Mouse (Mus musculus) heart, embryonic 11.5 days (tissue): Measurements from ENCODE around the gene Auh. TPM values are rescaled to one million over a fixed set of nuclear protein-coding genes. Genes with fewer than 3 reads are reported as not detected.

ENCODE experiments used
- ATAC-seq: fragments of 200-750 bp; cut with Nextera tagmentation; replicated peaks from 2 replicates; pipeline ENCODE4 v1.8.0; 2017; ENCODE audit warnings: moderate library complexity; ENCODE audit not compliant: insufficient number of reproducible peaks, low FRiP score, low TSS enrichment
- H3K27ac ChIP-seq: fragments of 300-500 bp; sonication (generic); 2 replicates; pipeline ENCODE4 v1.5.1; 2014; ENCODE audit warnings: mild to moderate bottlenecking, low read depth, low read length
- H3K27me3 ChIP-seq: fragments of 300-500 bp; sonication (generic); 2 replicates; pipeline ENCODE4 v1.6.1; 2014; ENCODE audit warnings: mild to moderate bottlenecking, low read length, mixed read lengths; ENCODE audit not compliant: control insufficient read depth, insufficient read depth
- H3K36me3 ChIP-seq: fragments of 300-500 bp; sonication (generic); 2 replicates; pipeline ENCODE4 v1.6.1; 2014; ENCODE audit warnings: mild to moderate bottlenecking, low read length, moderate library complexity, mixed read lengths; ENCODE audit not compliant: control insufficient read depth, insufficient read depth
- H3K4me1 ChIP-seq: fragments of 300-500 bp; sonication (generic); 2 replicates; pipeline ENCODE4 v1.6.1; 2014; ENCODE audit warnings: low read length; ENCODE audit not compliant: control insufficient read depth, insufficient read depth
- H3K4me2 ChIP-seq: fragments of 300-500 bp; sonication (generic); 2 replicates; pipeline ENCODE4 v1.6.1; 2014; ENCODE audit warnings: mild to moderate bottlenecking, moderate library complexity
- H3K4me3 ChIP-seq: fragments of 300-500 bp; sonication (generic); 2 replicates; pipeline ENCODE4 v1.5.1; 2014; ENCODE audit warnings: low read depth, low read length
- H3K9ac ChIP-seq: fragments of 300-500 bp; sonication (generic); 2 replicates; pipeline ENCODE4 v1.6.1; 2014; ENCODE audit warnings: mild to moderate bottlenecking, low read depth, low read length, moderate library complexity
- H3K9me3 ChIP-seq: fragments of 300-500 bp; sonication (generic); replicated peaks from 2 replicates; pipeline ENCODE4 v1.6.1; 2016; ENCODE audit warnings: low read length; ENCODE audit not compliant: control insufficient read depth
- WGBS: fragments of 180-500 bp; shearing (Covaris S2); extraction: QIAGEN DNeasy Blood & Tissue Kit; methylation state at CpG from one replicate; pipeline ENCODE4 v1.1.7; 2014; ENCODE audit not compliant: insufficient replicate concordance; 5-methylcytosine and 5-hydroxymethylcytosine counted together
- polyA plus RNA-seq: library from polyadenylated mRNA; unstranded; fragments of >200 nt; fragmentation: Nextera tagmentation; extraction: Ambion mirVana; gene quantifications from 2 replicates; pipeline ENCODE4 v1.2.1, GENCODE M21; 2014

Auh gene
- polyA plus RNA-seq, 1 experiment from 2014 or later, result 47.7 TPM

DNA sequence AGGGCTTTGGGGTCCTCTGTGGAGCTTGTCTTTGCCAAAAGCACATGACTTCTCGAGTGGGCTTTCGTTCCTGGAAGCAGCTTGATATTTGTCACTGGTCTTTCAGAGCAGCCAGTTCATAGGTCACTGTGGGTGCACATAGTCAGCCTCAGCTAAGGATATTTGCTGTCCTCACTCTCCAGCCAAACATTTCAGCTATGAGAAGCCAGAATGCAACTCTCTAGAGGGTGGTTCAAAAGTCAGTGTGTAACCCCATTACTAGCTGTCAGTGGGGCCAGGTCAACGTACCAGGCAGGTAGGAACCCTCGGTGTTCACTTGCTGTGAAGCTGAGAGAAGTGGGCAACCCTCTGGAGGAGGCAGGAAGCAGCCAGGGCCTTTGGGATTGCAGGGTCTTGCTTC, 109.6 kb downstream of the Auh start:
- Histone ChIP-seq H3K4me3 (no peak overlapping the region), H3K27ac (no peak overlapping the region), H3K4me1 (peaks cover 47% of the 10 kb centered on the region), H3K9ac (no peak overlapping the region), H3K4me2 (no peak overlapping the region), H3K27me3 (no peaks in the 10 kb centered on the region), H3K36me3 (no peaks in the 10 kb centered on the region), H3K9me3 (no peaks in the 10 kb centered on the region)
- WGBS, result 78% methylated on average over 4 of the region's 4 CpGs
- no peak for ATAC-seq

GRCm38 (mm10) chr13:52818760-52819159, 110.7 kb downstream of the Auh start:
- Histone ChIP-seq H3K4me1 (peaks cover 43% of the 10 kb centered on the region), H3K4me2 (peak overlapping the region; percentile 30; the same call in 1 of the 2 replicates), H3K9me3 (no peaks in the 10 kb centered on the region)

GRCm38 (mm10) chr13:52817991-52818491, 111.4 kb downstream of the Auh start:
- no peak for ATAC-seq
- H3K4me3 ChIP-seq, result no peak overlapping the region
- H3K9ac ChIP-seq, result 0 out of 2 replicates have a peak overlapping the region, but pooled peaks have one; percentile 16
- peak overlapping the region; percentile 77 for H3K27ac ChIP-seq
- WGBS, result 33% methylated on average over 6 of the region's 6 CpGs
- no peaks in the 10 kb centered on the region for H3K36me3 ChIP-seq
- H3K4me2 ChIP-seq, result peak overlapping the region; percentile 30
- H3K27me3 ChIP-seq, result no peaks in the 10 kb centered on the region
- peaks cover 46% of the 10 kb centered on the region for H3K4me1 ChIP-seq
- no peaks in the 10 kb centered on the region for H3K9me3 ChIP-seq

More at GRCm38 (mm10) chr13:52818760-52819159, 110.7 kb downstream of the Auh start:
- 13% methylated on average over 3 of the region's 3 CpGs for WGBS
- peak overlapping the region; percentile 17; the same call in 1 of the 2 replicates for H3K9ac ChIP-seq
- no peak for ATAC-seq
- H3K27me3 ChIP-seq, result no peaks in the 10 kb centered on the region
- no peaks in the 10 kb centered on the region for H3K36me3 ChIP-seq
- peak overlapping the region; percentile 77 for H3K27ac ChIP-seq
- no peak overlapping the region for H3K4me3 ChIP-seq

- H3K27ac ChIP-seq, result no peak overlapping the region
- H3K36me3 ChIP-seq, result no peaks in the 10 kb centered on the region
- H3K9ac ChIP-seq, result no peak overlapping the region
- no peaks in the 10 kb centered on the region for H3K27me3 ChIP-seq
- no peak overlapping the region for H3K4me3 ChIP-seq
- 64% methylated on average over 3 of the region's 3 CpGs for WGBS
- H3K4me1 ChIP-seq, result peaks cover 15% of the 10 kb centered on the region
- ATAC-seq, result no peak
- H3K4me2 ChIP-seq, result no peak overlapping the region
- no peaks in the 10 kb centered on the region for H3K9me3 ChIP-seq
These were observed 115.7 kb downstream of the Auh start for GRCm38 (mm10) chr13:52813750-52814149.

- no peak for ATAC-seq
- Histone ChIP-seq H3K4me2 (no peak overlapping the region), H3K27ac (no peak overlapping the region), H3K4me3 (no peak overlapping the region), H3K9me3 (no peaks in the 10 kb centered on the region), H3K4me1 (peaks cover 7% of the 10 kb centered on the region), H3K36me3 (no peaks in the 10 kb centered on the region), H3K9ac (no peak overlapping the region), H3K27me3 (no peaks in the 10 kb centered on the region)
- 77% methylated on average over 16 of the region's 16 CpGs for WGBS
These were observed 116.6 kb downstream of the Auh start for GRCm38 (mm10) chr13:52812549-52813515.

DNA sequence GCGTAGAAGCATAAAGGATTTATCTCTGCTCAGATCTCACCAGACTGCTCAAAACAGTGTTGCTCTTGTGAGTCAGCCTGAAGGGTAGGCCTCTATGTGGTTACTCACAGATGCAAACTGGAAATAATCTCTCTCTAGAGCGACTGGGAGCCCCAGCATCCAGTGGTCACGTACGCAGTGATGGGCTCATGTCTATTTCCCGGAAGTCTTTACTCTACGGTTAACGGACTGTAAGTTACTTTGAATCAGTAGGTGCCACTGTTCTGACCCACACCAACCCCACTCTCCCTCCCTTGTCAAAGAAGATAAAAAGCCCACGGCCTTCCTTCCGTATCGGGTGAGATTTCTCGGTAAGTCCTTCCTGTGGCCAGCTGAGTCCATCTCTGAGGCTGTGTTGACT, 121.8 kb downstream of the Auh start:
- ATAC-seq, result no peak
- Histone ChIP-seq H3K4me3 (no peak overlapping the region), H3K27ac (no peak overlapping the region), H3K27me3 (no peaks in the 10 kb centered on the region), H3K4me1 (no peaks in the 10 kb centered on the region), H3K4me2 (no peak overlapping the region), H3K9ac (no peak overlapping the region), H3K9me3 (no peaks in the 10 kb centered on the region), H3K36me3 (no peaks in the 10 kb centered on the region)
- WGBS, result 81% methylated on average over 11 of the region's 11 CpGs

GRCm38 (mm10) chr13:52806029-52806428, 123.5 kb downstream of the Auh start:
- no peak overlapping the region for H3K9ac ChIP-seq
- 59% methylated on average over 4 of the region's 4 CpGs for WGBS
- H3K36me3 ChIP-seq, result no peaks in the 10 kb centered on the region
- no peaks in the 10 kb centered on the region for H3K4me1 ChIP-seq
- no peak overlapping the region for H3K4me3 ChIP-seq
- no peak for ATAC-seq
- no peak overlapping the region for H3K4me2 ChIP-seq
- no peak overlapping the region for H3K27ac ChIP-seq
- no peaks in the 10 kb centered on the region for H3K27me3 ChIP-seq
- H3K9me3 ChIP-seq, result no peaks in the 10 kb centered on the region

- no peak overlapping the region for H3K9ac ChIP-seq
- H3K27me3 ChIP-seq, result no peaks in the 10 kb centered on the region
- ATAC-seq, result no peak
- no peaks in the 10 kb centered on the region for H3K9me3 ChIP-seq
- no peaks in the 10 kb centered on the region for H3K4me1 ChIP-seq
- H3K27ac ChIP-seq, result no peak overlapping the region
- H3K4me3 ChIP-seq, result no peak overlapping the region
- H3K4me2 ChIP-seq, result no peak overlapping the region
- no peaks in the 10 kb centered on the region for H3K36me3 ChIP-seq
- 71% methylated on average over 6 of the region's 6 CpGs for WGBS
These were observed 123.9 kb downstream of the Auh start for GRCm38 (mm10) chr13:52805581-52805980.
